Mouse (Mus musculus): ENCODE data around the gene Gbx2.

GRCm38 (mm10) chr1:89922883-89923641 is 7.9 kb downstream of the Gbx2 start:
- no peak for TF ChIP-seq CTCF (IDR thresholded peaks at IDR 0.05; ENCODE audit: low read depth)
- no peak for TF ChIP-seq EP300 (IDR thresholded peaks at IDR 0.05; ENCODE audit: low read depth)
